Mouse (Mus musculus): ENCODE data around the gene Thap4. TPM values are rescaled to one million over a fixed set of nuclear protein-coding genes. Genes with fewer than 3 reads are reported as not detected.
A peak's percentile ranks its signal among the peaks of the same experiment; 100 is the strongest.

Gene Thap4
- polyA plus RNA-seq, 1 experiment from 2014 or later = 52.8 TPM

DNA sequence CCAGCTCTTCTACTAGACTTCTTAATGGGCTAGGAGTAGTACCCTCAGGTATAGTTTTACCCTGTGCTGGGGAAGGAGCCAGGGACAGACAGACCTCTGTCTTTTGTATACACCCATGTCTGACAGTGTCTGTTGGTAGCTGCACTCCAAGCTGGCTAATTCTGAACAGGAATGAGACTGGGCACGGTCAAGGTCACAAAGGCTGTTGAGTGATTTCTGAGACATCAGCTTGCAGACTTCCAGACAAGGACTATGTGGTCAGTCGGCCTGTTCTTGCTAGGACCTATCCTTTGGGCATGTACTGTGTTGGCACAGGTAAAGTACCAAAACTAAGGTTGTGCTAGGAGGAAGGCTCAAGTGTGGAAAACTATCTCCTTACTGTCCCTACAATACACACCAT is 38.5 kb downstream of the Thap4 start:
- no peak for ATAC-seq (ENCODE audit: insufficient number of reproducible peaks, insufficient read depth, low FRiP score, low TSS enrichment, low read depth)
- Histone ChIP-seq H3K4me3 (replicated peaks) (no peak overlapping the region), H3K4me1 (replicated peaks) (no peaks in the 10 kb centered on the region; the same call in 1 of the 2 replicates), H3K4me2 (no peak overlapping the region), H3K9me3 (no peaks in the 10 kb centered on the region), H3K27me3 (no peaks in the 10 kb centered on the region), H3K36me3 (peaks cover 61% of the 10 kb centered on the region), H3K27ac (no peak overlapping the region), H3K9ac (replicated peaks) (no peak overlapping the region)
- 88% methylated on average over 2 of the region's 2 CpGs for WGBS

DNA sequence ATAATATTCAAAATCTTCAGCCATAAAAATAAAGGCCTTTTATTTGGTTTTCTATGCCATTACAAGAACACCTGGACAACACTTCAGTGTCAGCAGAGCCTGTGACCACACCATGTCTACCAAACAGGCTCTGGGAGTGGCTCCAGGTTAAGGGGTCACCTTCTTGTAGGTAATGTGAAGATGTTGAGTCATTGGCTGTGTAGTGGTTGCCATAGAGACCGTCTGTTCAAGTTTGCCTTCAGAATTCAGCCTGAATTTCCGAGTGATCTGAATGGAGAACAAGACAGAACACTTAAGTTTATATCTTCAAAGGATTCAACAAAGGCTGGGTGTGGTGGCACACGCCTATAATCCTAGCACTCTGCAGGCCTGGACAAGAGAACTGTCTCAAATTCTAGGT is 49.3 kb downstream of the Thap4 start:
- Histone ChIP-seq H3K4me1 (replicated peaks) (no peaks in the 10 kb centered on the region), H3K27ac (no peak overlapping the region), H3K4me3 (replicated peaks) (no peak overlapping the region), H3K9ac (replicated peaks) (no peak overlapping the region), H3K9me3 (no peaks in the 10 kb centered on the region), H3K27me3 (no peaks in the 10 kb centered on the region), H3K36me3 (peaks cover 42% of the 10 kb centered on the region), H3K4me2 (no peak overlapping the region)
- WGBS = 79% methylated on average over 3 of the region's 3 CpGs
- no peak for ATAC-seq (ENCODE audit: insufficient number of reproducible peaks, insufficient read depth, low FRiP score, low TSS enrichment, low read depth)

DNA sequence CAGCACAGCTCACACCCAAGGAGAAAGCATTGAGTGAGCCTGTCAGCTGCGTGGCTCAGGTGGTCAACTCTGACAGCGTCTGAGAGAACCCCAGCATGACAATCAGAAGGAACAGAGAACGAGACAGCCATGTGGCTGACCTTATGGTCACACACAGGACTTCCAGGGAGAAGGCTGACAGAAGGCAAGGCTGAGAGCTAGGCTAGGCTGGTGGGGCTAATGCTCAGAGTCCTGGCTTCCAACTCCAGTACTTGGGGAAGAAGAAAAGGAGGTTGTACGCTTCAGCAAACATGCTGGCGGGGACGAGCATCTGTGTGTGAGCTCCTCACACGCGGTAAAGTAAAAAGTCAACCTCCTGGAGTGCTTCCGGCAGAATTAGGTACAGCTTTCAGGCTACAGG is 50.3 kb downstream of the Thap4 start:
- H3K27me3 ChIP-seq = no peaks in the 10 kb centered on the region
- no peak overlapping the region for H3K4me3 ChIP-seq (replicated peaks)
- no peak overlapping the region for H3K9ac ChIP-seq (replicated peaks)
- no peaks in the 10 kb centered on the region for H3K4me1 ChIP-seq (replicated peaks)
- H3K36me3 ChIP-seq = peaks cover 42% of the 10 kb centered on the region
- 90% methylated on average over 9 of the region's 9 CpGs for WGBS
- no peaks in the 10 kb centered on the region for H3K9me3 ChIP-seq
- H3K27ac ChIP-seq = no peak overlapping the region
- no peak for ATAC-seq (ENCODE audit: insufficient number of reproducible peaks, insufficient read depth, low FRiP score, low TSS enrichment, low read depth)
- no peak overlapping the region for H3K4me2 ChIP-seq

DNA sequence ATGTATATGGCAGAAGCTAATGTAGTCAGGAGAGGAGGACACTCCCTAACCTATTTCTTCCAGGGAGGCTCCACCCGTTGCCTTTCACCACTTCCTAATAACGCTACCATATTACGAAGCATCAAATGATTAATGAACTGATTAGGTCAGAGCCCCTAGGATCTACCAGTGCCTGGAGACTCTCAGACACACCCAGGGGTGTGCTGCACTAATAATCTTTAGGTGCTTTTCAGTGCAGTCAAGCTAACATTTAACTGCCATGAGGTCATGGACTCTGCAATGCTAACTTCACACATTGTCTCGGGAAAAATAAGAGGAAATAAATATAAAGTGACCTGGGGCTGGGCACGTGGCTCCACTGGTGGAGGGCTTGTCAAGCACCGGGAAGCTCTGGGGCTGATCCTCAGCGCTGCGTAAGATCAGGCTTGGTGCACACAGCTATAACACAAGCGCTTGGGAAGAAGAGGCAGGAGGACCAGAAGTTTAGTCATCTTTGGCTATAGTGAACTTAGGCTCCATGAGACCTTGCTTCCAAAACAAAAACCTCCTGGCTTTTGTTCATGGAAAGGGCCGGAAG is 51.1 kb downstream of the Thap4 start:
- WGBS = 90% methylated on average over 10 of the region's 10 CpGs
- no peaks in the 10 kb centered on the region for H3K27me3 ChIP-seq
- H3K4me2 ChIP-seq = no peak overlapping the region
- H3K4me3 ChIP-seq (replicated peaks) = no peak overlapping the region
- peaks cover 41% of the 10 kb centered on the region for H3K36me3 ChIP-seq
- no peaks in the 10 kb centered on the region for H3K4me1 ChIP-seq (replicated peaks)
- H3K9ac ChIP-seq (replicated peaks) = no peak overlapping the region
- H3K9me3 ChIP-seq = no peaks in the 10 kb centered on the region
- ATAC-seq (ENCODE audit: insufficient number of reproducible peaks, insufficient read depth, low FRiP score, low TSS enrichment, low read depth) = no peak
- no peak overlapping the region for H3K27ac ChIP-seq

DNA sequence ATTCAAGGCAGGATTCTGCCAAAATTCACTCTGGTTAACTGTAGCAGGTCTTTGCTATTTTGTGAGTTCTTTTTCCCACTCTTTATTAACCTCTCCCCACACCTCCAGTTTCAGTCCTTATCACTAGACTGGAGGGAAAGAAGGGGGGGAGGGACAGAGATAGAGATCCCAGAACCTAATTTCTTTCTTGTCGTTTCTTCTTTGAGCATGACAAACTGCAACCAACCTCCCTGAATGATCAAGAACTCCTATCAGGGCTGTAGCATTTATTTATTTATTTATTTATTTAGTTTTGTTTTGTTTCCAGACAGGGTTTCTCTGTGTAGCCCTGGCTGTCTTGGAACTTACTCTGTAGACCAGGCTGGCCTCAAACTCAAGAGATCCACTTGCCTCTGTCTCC is 52.6 kb downstream of the Thap4 start:
- Histone ChIP-seq H3K27ac (no peak overlapping the region), H3K4me1 (replicated peaks) (no peaks in the 10 kb centered on the region), H3K9me3 (no peaks in the 10 kb centered on the region), H3K27me3 (no peaks in the 10 kb centered on the region), H3K4me3 (replicated peaks) (no peak overlapping the region), H3K36me3 (peaks cover 38% of the 10 kb centered on the region), H3K9ac (replicated peaks) (no peak overlapping the region), H3K4me2 (no peak overlapping the region)
- WGBS = 75% methylated on average over 1 of the region's 1 CpGs
- no peak for ATAC-seq (ENCODE audit: insufficient number of reproducible peaks, insufficient read depth, low FRiP score, low TSS enrichment, low read depth)

DNA sequence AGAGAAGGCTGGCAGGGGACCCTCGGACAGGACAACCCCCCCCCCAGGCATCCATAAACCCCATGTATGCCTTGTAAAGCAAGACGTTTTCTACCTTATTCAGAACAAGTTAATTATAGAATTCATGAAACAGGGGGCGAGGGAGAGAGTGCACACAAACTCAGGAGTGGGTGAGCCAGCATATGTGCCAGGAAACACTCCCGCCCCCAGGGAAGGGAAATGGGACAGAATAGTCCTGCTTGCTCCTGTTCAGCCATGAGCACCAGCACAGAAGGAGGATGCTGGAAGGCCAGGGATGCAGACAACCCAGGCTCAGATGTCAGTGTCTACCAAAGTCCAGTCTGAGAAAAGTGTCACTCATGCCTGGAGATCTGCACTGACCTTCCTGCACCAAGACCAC is 55.5 kb downstream of the Thap4 start:
- 67% methylated on average over 4 of the region's 4 CpGs for WGBS
- Histone ChIP-seq H3K4me2 (no peak overlapping the region), H3K27ac (no peak overlapping the region), H3K36me3 (peaks cover 30% of the 10 kb centered on the region), H3K9ac (replicated peaks) (no peak overlapping the region), H3K27me3 (no peaks in the 10 kb centered on the region), H3K4me3 (replicated peaks) (no peak overlapping the region), H3K9me3 (no peaks in the 10 kb centered on the region), H3K4me1 (replicated peaks) (no peaks in the 10 kb centered on the region)
- ATAC-seq (ENCODE audit: insufficient number of reproducible peaks, insufficient read depth, low FRiP score, low TSS enrichment, low read depth) = no peak

DNA sequence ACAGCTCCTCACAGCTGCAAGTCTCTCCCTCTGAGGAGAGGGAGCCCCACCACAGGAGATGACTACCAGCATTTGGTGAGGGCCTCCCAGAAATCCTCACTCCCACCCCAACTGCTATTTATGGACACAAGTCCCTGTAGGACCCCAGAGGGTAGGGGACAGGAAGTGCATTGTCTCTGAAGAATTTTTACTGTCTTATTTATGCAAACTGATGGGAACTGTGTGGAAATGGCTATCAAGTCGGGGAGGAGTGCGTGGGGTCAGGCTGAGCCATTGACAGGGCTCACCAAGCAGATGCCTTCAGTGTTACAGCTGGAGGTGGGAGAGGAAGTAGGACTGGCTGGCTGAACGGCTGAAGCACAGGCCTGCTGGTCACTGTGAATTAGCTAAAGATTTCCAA is 57.3 kb downstream of the Thap4 start:
- no peak for ATAC-seq (ENCODE audit: insufficient number of reproducible peaks, insufficient read depth, low FRiP score, low TSS enrichment, low read depth)
- H3K4me3 ChIP-seq (replicated peaks) = no peak overlapping the region
- H3K36me3 ChIP-seq = peaks cover 17% of the 10 kb centered on the region
- no peaks in the 10 kb centered on the region for H3K4me1 ChIP-seq (replicated peaks)
- H3K9ac ChIP-seq (replicated peaks) = no peak overlapping the region
- H3K9me3 ChIP-seq = no peaks in the 10 kb centered on the region
- 0 out of 2 replicates have a peak overlapping the region, but pooled peaks have one; percentile 29 for H3K27ac ChIP-seq
- no peak overlapping the region for H3K4me2 ChIP-seq
- WGBS = 54% methylated on average over 3 of the region's 3 CpGs
- H3K27me3 ChIP-seq = no peaks in the 10 kb centered on the region

DNA sequence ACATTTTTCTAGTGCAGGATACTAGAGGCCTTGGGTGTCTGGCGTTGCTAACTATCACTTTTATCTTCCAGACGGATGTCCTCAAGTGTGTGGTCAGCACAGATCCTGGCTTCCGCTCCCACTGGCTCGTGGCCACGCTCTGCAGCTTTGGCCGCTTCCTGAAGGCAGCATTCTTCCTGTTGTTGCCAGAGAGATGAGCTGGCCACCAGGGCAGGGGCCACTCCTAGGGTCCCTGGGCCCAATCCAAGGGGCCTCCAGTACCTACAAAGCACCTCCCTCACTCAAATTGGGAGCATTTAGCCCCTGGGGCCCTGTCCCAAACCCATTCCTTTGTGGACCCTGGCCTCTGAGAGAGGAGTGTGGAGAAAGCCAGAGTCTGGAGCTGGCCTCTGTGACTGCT is 59.7 kb downstream of the Thap4 start:
- H3K4me2 ChIP-seq = no peak overlapping the region
- H3K4me1 ChIP-seq (replicated peaks) = no peaks in the 10 kb centered on the region
- ATAC-seq (ENCODE audit: insufficient number of reproducible peaks, insufficient read depth, low FRiP score, low TSS enrichment, low read depth) = no peak
- H3K36me3 ChIP-seq = peaks cover 20% of the 10 kb centered on the region
- no peak overlapping the region for H3K27ac ChIP-seq
- H3K9me3 ChIP-seq = no peaks in the 10 kb centered on the region
- H3K27me3 ChIP-seq = no peaks in the 10 kb centered on the region
- WGBS = 90% methylated on average over 6 of the region's 6 CpGs
- H3K4me3 ChIP-seq (replicated peaks) = no peak overlapping the region
- H3K9ac ChIP-seq (replicated peaks) = no peak overlapping the region

DNA sequence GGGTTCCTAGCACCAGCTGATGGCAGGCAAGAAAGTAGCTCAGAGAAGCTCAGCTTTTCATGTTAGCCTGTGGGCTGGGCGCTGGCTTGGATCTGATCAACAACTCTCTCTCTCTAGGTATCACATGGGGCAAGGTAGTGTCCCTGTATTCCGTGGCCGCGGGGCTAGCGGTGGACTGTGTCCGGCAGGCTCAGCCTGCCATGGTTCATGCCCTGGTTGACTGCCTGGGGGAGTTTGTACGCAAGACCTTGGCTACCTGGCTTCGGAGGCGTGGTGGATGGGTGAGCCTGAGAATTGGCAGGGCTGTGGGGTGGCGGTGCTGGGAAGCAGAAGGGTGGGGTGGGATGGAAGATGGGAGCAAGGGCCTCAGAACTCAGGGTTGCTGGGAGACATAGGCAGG is 60.7 kb downstream of the Thap4 start:
- H3K36me3 ChIP-seq = peaks cover 20% of the 10 kb centered on the region

DNA sequence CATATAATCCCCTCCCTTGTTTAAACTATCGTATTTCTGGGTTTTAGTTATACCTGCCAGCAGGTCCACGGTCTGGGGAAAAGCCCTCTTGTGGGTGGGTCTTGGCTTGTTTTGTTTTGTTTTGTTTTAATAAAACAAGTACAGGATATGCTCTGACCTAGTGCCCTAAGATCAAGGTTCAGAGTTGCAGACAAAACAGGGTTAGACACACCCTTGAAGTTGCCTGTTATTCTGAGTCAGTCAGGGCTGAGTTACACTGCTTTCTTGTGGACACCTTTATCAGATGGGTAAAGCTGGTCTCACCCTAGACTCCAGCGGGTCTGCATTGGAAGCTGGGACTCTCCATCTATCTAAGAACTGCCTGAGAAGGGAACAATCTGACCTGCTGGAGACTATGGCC is 61.2 kb downstream of the Thap4 start:
- no peak for ATAC-seq (ENCODE audit: insufficient number of reproducible peaks, insufficient read depth, low FRiP score, low TSS enrichment, low read depth)
- peaks cover 20% of the 10 kb centered on the region for H3K36me3 ChIP-seq

More for the DNA sequence above, 60.7 kb downstream of the Thap4 start:
- Histone ChIP-seq H3K27me3 (no peaks in the 10 kb centered on the region), H3K4me2 (no peak overlapping the region), H3K9me3 (no peaks in the 10 kb centered on the region), H3K4me1 (replicated peaks) (no peaks in the 10 kb centered on the region), H3K27ac (no peak overlapping the region), H3K9ac (replicated peaks) (no peak overlapping the region), H3K4me3 (replicated peaks) (no peak overlapping the region)
- 90% methylated on average over 10 of the region's 10 CpGs for WGBS
- ATAC-seq (ENCODE audit: insufficient number of reproducible peaks, insufficient read depth, low FRiP score, low TSS enrichment, low read depth) = no peak

DNA sequence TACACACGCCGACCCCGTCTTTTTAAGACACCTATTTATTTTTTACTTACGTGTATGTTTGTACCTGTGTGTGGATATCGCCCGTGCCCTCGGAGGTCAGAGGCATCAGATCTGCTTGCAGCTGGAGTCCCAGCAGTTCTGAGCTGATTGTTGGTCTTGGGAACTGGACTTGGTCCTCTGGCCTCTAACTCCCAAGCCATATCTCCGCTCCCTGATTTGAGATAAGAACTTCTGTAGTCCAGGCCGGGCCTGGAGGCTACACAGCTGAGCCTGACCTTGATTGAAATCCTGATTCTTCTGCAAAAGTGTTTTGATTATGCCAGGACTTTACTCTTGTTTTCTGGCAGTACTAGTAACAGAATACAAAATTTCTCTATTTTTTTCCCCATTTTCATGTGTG is 61.9 kb downstream of the Thap4 start:
- WGBS = 94% methylated on average over 9 of the region's 9 CpGs
- H3K4me1 ChIP-seq (replicated peaks) = no peaks in the 10 kb centered on the region
- peaks cover 20% of the 10 kb centered on the region for H3K36me3 ChIP-seq

More for the DNA sequence above, 61.2 kb downstream of the Thap4 start:
- Histone ChIP-seq H3K27me3 (no peaks in the 10 kb centered on the region), H3K4me1 (replicated peaks) (no peaks in the 10 kb centered on the region), H3K4me2 (no peak overlapping the region), H3K9ac (replicated peaks) (no peak overlapping the region), H3K9me3 (no peaks in the 10 kb centered on the region), H3K27ac (no peak overlapping the region), H3K4me3 (replicated peaks) (no peak overlapping the region)
- 87% methylated on average over 3 of the region's 3 CpGs for WGBS

DNA sequence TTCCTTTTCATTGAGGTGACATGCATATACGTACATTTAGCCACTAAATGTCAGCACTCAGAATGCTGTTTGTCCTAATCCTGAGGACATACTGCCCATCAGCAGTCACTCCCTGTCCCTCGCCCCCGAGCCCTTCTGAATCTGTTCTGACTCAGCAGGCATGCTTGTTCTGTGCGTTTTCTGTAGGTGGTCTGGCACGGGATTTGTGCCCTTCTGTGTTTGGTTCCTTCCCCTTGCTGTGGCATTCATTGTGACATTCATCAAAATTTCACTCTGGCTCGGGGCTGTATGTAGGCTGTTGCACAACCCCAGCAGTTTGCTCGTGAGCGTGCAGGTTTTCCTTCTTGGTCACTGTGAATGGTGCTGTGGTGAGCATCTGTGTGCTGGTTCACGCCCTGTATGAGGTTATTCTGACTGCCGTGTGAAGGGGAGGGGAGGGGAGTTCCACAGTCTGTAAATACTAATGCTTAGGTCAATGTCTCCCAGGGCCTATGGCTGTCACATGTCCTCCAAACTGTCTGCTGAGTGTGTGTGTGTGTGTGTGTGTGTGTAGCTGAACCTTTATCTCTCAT is 62.8 kb downstream of the Thap4 start:
- no peak overlapping the region for H3K27ac ChIP-seq
- no peak for ATAC-seq (ENCODE audit: insufficient number of reproducible peaks, insufficient read depth, low FRiP score, low TSS enrichment, low read depth)
- WGBS = 82% methylated on average over 10 of the region's 10 CpGs
- no peak overlapping the region for H3K9ac ChIP-seq (replicated peaks)
- no peak overlapping the region for H3K4me3 ChIP-seq (replicated peaks)
- H3K9me3 ChIP-seq = no peaks in the 10 kb centered on the region
- H3K4me2 ChIP-seq = no peak overlapping the region
- H3K36me3 ChIP-seq = peaks cover 20% of the 10 kb centered on the region
- peaks cover 3% of the 10 kb centered on the region for H3K4me1 ChIP-seq (replicated peaks)
- H3K27me3 ChIP-seq = 0 out of 2 replicates have a peak, but pooled peaks cover 3% of the 10 kb centered on the region

More for the DNA sequence above, 61.9 kb downstream of the Thap4 start:
- no peak overlapping the region for H3K4me3 ChIP-seq (replicated peaks)
- no peaks in the 10 kb centered on the region for H3K9me3 ChIP-seq
- no peak overlapping the region for H3K4me2 ChIP-seq
- H3K27me3 ChIP-seq = no peaks in the 10 kb centered on the region
- ATAC-seq (ENCODE audit: insufficient number of reproducible peaks, insufficient read depth, low FRiP score, low TSS enrichment, low read depth) = no peak
- H3K27ac ChIP-seq = no peak overlapping the region
- H3K9ac ChIP-seq (replicated peaks) = no peak overlapping the region
